Mouse (Mus musculus) megakaryocyte, embryonic 14.5 days (primary cell): ENCODE data around the gene Ddx25. TPM values are rescaled to one million over a fixed set of nuclear protein-coding genes. Genes with fewer than 3 reads are reported as not detected.

Source experiments
- H3K27me3 ChIP-seq: replicated peaks from 2 replicates; pipeline ENCODE3; 2012; ENCODE audit warnings: inconsistent platforms
- H3K36me3 ChIP-seq: replicated peaks from 2 replicates; pipeline ENCODE3; 2012; ENCODE audit warnings: low read length, inconsistent platforms, mixed read lengths
- H3K4me1 ChIP-seq: 2 replicates; pipeline ENCODE4 v1.6.1; 2012; ENCODE audit warnings: inconsistent platforms
- H3K4me3 ChIP-seq: replicated peaks from 2 replicates; pipeline ENCODE3; 2012; ENCODE audit warnings: moderate library complexity, mild to moderate bottlenecking, inconsistent platforms
- H3K9me3 ChIP-seq: 2 replicates; pipeline ENCODE4 v1.6.1; 2012; ENCODE audit warnings: inconsistent platforms
- FLI1 ChIP-seq: IDR thresholded peaks from 2 replicates; pipeline ENCODE4 v1.6.1; 2012; ENCODE audit warnings: low read length, inconsistent platforms, mixed read lengths
- GATA1 ChIP-seq: IDR thresholded peaks from 3 replicates; pipeline ENCODE4 v1.6.1; 2012; ENCODE audit warnings: mixed read lengths, low read length, inconsistent platforms, borderline replicate concordance
- polyA plus RNA-seq: library from polyadenylated mRNA; stranded (reverse); fragments of >175 nt; gene quantifications from 2 replicates; pipeline ENCODE4 v1.2.3, GENCODE M21; 2012; ENCODE audit warnings: low replicate concordance; ENCODE audit not compliant: insufficient read depth

Gene Ddx25
- polyA plus RNA-seq, 1 experiment: not detected

DNA sequence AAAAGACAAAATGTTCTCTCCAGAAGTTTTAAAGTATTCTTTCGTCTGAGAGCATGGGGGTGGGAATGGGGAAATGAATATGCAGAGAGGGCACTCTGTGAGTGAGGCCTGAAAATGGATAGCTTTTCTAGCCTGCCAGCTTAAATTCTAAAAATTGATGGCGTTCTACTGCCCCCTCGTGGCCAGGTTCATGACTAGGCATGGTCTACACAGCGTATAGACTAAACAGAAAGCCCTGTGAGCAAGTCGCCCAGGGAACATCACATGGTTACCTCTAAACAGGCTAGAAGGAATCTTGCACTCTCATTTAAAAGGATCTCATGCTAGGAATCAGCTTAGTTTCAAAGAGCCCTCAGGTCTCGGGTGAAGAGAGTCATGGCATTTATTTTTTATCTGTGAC, 16.8 kb downstream of the Ddx25 start:
- Histone ChIP-seq H3K4me1 (peaks cover 19% of the 10 kb centered on the region), H3K27me3 (peaks cover 11% of the 10 kb centered on the region), H3K9me3 (no peaks in the 10 kb centered on the region), H3K36me3 (no peaks in the 10 kb centered on the region), H3K4me3 (no peak overlapping the region)
- TF ChIP-seq FLI1: no peak
- TF ChIP-seq GATA1: no peak

GRCm38 (mm10) chr9:35541024-35541423, 17.3 kb downstream of the Ddx25 start:
- H3K27me3 ChIP-seq: peaks cover 11% of the 10 kb centered on the region
- peaks cover 14% of the 10 kb centered on the region for H3K4me1 ChIP-seq
- H3K4me3 ChIP-seq: no peak overlapping the region
- H3K9me3 ChIP-seq: no peaks in the 10 kb centered on the region
- no peak for TF ChIP-seq FLI1
- H3K36me3 ChIP-seq: no peaks in the 10 kb centered on the region

DNA sequence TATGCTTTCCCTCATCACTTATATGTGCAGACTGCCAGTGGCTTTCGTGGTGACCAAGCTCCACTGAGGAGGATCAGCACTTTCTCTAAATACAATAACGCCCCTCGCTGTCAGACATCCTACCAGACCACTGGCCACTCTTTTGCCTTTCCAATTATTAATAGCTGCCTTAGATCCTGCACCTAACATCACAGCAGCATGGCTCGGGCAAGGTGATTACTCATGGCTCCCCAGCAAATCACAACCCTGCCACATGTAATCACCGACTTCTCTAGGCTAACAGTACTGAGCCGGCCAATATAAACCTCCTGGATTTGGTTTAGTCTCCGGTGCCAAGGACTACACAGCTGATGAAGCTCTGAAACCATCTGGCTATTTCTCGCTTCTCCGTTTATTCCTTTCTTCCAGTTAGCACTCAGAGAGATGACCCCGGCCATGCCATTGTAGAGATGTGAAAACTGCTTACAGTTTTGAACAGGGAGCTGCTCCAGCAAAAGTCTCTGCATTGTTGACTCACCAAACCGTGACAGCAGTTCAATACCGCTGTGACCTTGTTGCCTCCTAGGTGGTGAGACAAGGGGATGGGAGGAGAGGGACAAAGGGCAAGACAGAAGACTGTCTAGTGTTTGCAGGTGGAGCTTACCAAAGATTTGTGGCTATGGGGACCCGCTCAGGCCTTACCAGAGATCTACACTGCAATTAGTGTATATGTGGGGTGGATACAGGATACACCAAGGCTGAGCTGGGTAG, 19.2 kb downstream of the Ddx25 start:
- peaks cover 12% of the 10 kb centered on the region for H3K4me1 ChIP-seq
- no peaks in the 10 kb centered on the region for H3K36me3 ChIP-seq
- H3K27me3 ChIP-seq: peaks cover 13% of the 10 kb centered on the region
- no peak overlapping the region for H3K4me3 ChIP-seq
- TF ChIP-seq GATA1 (no peak), FLI1 (no peak)
- H3K9me3 ChIP-seq: no peaks in the 10 kb centered on the region

- TF ChIP-seq GATA1 (no peak), FLI1 (no peak)
- H3K36me3 ChIP-seq: no peaks in the 10 kb centered on the region
- H3K9me3 ChIP-seq: no peaks in the 10 kb centered on the region
- no peak overlapping the region for H3K4me3 ChIP-seq
- H3K27me3 ChIP-seq: peaks cover 8% of the 10 kb centered on the region
- H3K4me1 ChIP-seq: peaks cover 8% of the 10 kb centered on the region
Observed at GRCm38 (mm10) chr9:35535876-35536275, 22.5 kb downstream of the Ddx25 start.

DNA sequence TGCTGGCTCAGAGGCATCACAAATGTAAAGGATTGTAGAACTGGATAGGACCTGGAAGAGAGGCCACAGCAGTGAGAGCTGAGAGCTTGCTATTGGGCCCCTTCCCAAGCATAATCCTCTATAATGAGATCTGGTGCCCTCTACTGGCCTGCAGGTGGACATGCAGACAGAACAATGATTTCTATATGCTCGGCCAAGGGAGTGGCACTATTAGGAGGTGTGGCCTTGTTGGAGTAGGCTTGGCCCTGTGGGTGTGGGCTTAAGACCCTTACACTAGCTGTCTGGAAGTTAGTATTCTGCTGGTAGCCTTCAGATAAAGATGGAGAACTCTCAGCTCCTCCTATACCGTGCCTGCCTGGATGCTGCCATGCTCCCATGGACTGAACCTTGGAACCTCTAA, 23.2 kb downstream of the Ddx25 start:
- Histone ChIP-seq H3K9me3 (no peaks in the 10 kb centered on the region), H3K4me3 (no peak overlapping the region), H3K4me1 (peaks cover 8% of the 10 kb centered on the region), H3K27me3 (peaks cover 8% of the 10 kb centered on the region), H3K36me3 (no peaks in the 10 kb centered on the region)
- TF ChIP-seq FLI1 (no peak), GATA1 (no peak)

DNA sequence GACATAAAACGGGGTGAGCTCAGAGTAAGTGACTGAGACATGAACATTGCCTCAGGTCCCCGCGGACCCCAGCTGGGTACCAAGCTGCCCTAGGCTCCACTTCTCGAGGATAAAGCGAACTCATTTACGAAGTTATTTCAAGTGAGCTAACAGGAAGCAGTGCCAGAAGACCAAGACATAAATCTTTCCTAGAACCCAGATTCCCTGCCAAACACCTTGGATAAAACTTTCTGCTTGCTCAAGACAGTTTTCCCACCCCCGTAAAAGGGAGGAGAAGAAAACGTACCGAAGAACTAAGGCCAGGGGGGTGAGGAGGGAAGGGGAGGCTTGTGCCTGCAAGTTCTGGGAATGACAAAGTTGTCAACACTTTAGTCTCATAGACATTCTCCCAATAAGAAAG, 25.1 kb downstream of the Ddx25 start:
- Histone ChIP-seq H3K9me3 (no peaks in the 10 kb centered on the region), H3K4me3 (no peak overlapping the region), H3K4me1 (peaks cover 8% of the 10 kb centered on the region), H3K27me3 (peaks cover 12% of the 10 kb centered on the region), H3K36me3 (no peaks in the 10 kb centered on the region)
- TF ChIP-seq GATA1 (no peak), FLI1 (no peak)

DNA sequence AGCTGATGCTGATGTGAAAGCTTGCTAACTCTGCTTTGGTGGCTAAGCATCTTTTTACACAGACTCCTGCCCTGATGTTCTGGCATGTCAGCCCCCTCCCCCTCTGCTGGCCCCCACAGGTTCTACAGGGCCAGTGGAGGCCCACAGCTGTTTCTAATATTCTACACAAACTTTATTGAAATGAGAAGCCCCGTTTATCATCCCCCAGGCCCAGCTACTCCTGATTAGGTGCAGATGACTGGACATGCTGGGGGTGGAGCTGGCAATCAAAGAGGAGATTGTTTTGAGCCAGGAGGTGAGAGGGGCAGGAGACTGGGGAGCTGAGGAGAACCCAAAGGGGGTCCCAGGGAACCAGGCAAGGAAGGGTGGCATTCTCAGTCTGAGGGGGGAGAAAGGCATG, 28.5 kb downstream of the Ddx25 start:
- H3K4me3 ChIP-seq: no peak overlapping the region
- H3K9me3 ChIP-seq: no peaks in the 10 kb centered on the region
- H3K4me1 ChIP-seq: no peaks in the 10 kb centered on the region
- H3K36me3 ChIP-seq: no peaks in the 10 kb centered on the region
- peaks cover 12% of the 10 kb centered on the region for H3K27me3 ChIP-seq
- TF ChIP-seq GATA1 (no peak), FLI1 (no peak)

DNA sequence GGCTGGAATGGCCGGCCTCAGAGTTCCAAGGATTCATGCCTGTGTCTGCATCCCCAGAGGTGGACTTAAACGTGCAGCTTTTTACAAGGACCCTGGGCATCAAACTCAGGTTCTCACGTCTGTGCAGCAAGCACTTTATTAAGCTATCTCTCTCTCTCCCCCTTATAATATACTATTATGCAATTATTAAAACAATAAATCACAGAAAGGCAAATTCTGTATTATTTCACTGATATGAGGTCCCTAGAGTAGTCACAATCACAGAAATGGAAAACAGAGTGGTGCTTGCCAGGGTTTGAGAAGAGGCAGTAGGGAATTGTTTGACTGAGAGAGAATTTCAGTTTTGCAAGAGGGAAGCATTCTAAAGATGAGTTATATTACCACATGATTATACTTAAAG, 29.2 kb downstream of the Ddx25 start:
- TF ChIP-seq FLI1 (no peak), GATA1 (no peak)

GRCm38 (mm10) chr9:35523941-35524411, 34.4 kb downstream of the Ddx25 start:
- Histone ChIP-seq H3K4me3 (no peak overlapping the region), H3K4me1 (no peaks in the 10 kb centered on the region), H3K36me3 (no peaks in the 10 kb centered on the region), H3K27me3 (peaks cover 19% of the 10 kb centered on the region), H3K9me3 (no peaks in the 10 kb centered on the region)
- TF ChIP-seq FLI1 (no peak), GATA1 (no peak)

More for the DNA sequence above, 29.2 kb downstream of the Ddx25 start:
- H3K27me3 ChIP-seq: peaks cover 10% of the 10 kb centered on the region
- H3K4me3 ChIP-seq: no peak overlapping the region
- H3K4me1 ChIP-seq: no peaks in the 10 kb centered on the region
- H3K9me3 ChIP-seq: no peaks in the 10 kb centered on the region
- H3K36me3 ChIP-seq: no peaks in the 10 kb centered on the region

DNA sequence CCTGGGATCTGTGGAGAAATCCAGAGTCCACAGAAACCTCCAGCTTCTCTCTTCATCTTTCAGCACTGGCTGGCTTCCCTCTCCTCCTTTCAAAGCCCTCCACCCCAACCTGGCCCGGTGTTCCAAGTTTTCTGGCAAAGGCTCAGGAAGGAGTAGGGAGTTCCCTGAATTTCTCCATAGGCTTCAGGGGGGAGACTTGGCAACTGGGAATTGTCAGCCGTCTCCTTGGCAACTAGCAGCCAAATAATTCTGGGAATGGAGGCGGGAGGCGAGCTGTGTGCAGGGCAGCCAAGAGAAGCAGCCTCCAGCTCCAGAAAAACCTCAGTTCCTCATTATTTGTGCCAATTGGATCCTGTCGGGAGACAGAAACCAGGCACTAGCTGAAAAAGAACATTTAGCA, 34.8 kb downstream of the Ddx25 start:
- Histone ChIP-seq H3K9me3 (no peaks in the 10 kb centered on the region), H3K4me3 (no peak overlapping the region), H3K27me3 (peaks cover 17% of the 10 kb centered on the region), H3K36me3 (no peaks in the 10 kb centered on the region), H3K4me1 (no peaks in the 10 kb centered on the region)
- TF ChIP-seq GATA1 (no peak), FLI1 (no peak)
